Mouse (Mus musculus) hindbrain, embryonic 16.5 days (tissue): Measurements from ENCODE around the gene Sox5. TPM values are rescaled to one million over a fixed set of nuclear protein-coding genes. Genes with fewer than 3 reads are reported as not detected.

ENCODE experiments used
- ATAC-seq: fragments of 200-750 bp; cut with Nextera tagmentation; 2 replicates; pipeline ENCODE4 v1.8.0; 2017; ENCODE audit warnings: moderate TSS enrichment, moderate library complexity
- H3K27ac ChIP-seq: fragments of 300-500 bp; sonication (generic); 2 replicates; pipeline ENCODE4 v1.5.1; 2014; ENCODE audit warnings: low read depth, mild to moderate bottlenecking, control low read depth, low read length, moderate library complexity
- H3K27me3 ChIP-seq: fragments of 300-500 bp; sonication (generic); replicated peaks from 2 replicates; pipeline ENCODE4 v1.6.1; 2014; ENCODE audit warnings: low read length; ENCODE audit not compliant: control insufficient read depth, insufficient read depth
- H3K36me3 ChIP-seq: fragments of 300-500 bp; sonication (generic); 2 replicates; pipeline ENCODE4 v1.6.1; 2014; ENCODE audit warnings: mild to moderate bottlenecking, low read length, moderate library complexity, mixed read lengths; ENCODE audit not compliant: control insufficient read depth, insufficient read depth
- H3K4me1 ChIP-seq: fragments of 300-500 bp; sonication (generic); 2 replicates; pipeline ENCODE4 v1.6.1; 2014; ENCODE audit warnings: low read depth, low read length; ENCODE audit not compliant: control insufficient read depth, insufficient read depth
- H3K4me2 ChIP-seq: fragments of 300-500 bp; sonication (generic); 2 replicates; pipeline ENCODE4 v1.6.1; 2014; ENCODE audit warnings: mild to moderate bottlenecking, low read length, control low read depth, moderate library complexity
- H3K4me3 ChIP-seq: fragments of 300-500 bp; sonication (generic); 2 replicates; pipeline ENCODE4 v1.5.1; 2014; ENCODE audit warnings: mild to moderate bottlenecking, low read length, control low read depth, moderate library complexity
- H3K9ac ChIP-seq: fragments of 300-500 bp; sonication (generic); 2 replicates; pipeline ENCODE4 v1.6.1; 2014; ENCODE audit warnings: low read depth, mild to moderate bottlenecking, control low read depth, low read length, moderate library complexity
- H3K9me3 ChIP-seq: fragments of 300-500 bp; sonication (generic); 2 replicates; pipeline ENCODE4 v1.6.1; 2014; ENCODE audit warnings: mild to moderate bottlenecking, low read length, moderate library complexity; ENCODE audit not compliant: control insufficient read depth
- WGBS: fragments of 180-500 bp; shearing (Covaris S2); extraction: QIAGEN DNeasy Blood & Tissue Kit; methylation state at CpG from one replicate; pipeline ENCODE4 v1.1.7; 2014; 5-methylcytosine and 5-hydroxymethylcytosine counted together
- polyA plus RNA-seq: library from polyadenylated mRNA; unstranded; fragments of >200 nt; fragmentation: Nextera tagmentation; extraction: Ambion mirVana; gene quantifications from 2 replicates; pipeline ENCODE4 v1.2.1, GENCODE M21; 2015

The Sox5 gene
- polyA plus RNA-seq, 1 experiment from 2014 or later: 40.7 TPM

GRCm38 (mm10) chr6:144264320-144264915, 517.4 kb downstream of the Sox5 start:
- Histone ChIP-seq H3K9ac (no peak overlapping the region), H3K4me2 (peak overlapping the region; percentile 18; the same call in 1 of the 2 replicates), H3K4me1 (peaks cover 6% of the 10 kb centered on the region), H3K36me3 (no peaks in the 10 kb centered on the region), H3K4me3 (no peak overlapping the region), H3K27me3 (no peaks in the 10 kb centered on the region), H3K27ac (no peak overlapping the region), H3K9me3 (no peaks in the 10 kb centered on the region)
- ATAC-seq: no peak
- WGBS: 29% methylated on average over 16 of the region's 16 CpGs

DNA sequence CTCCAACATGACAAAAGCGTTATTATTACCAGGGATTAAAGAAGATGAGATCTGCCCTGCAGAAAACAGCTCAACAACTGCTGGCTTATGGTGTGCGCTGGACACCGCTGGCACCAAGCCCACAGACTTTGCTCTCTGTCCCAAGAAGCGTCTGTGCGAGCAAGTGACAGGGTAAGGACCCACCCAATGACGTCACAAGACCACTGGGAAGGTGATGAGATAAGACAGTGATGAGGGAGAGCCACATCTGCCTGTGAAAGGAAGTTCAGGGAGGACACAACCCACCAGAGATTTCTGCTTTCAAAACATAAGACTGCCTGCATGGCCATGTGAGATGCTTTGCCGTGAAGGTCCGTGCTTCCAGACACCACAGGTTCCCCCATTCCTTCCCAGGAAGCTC, 525.3 kb downstream of the Sox5 start:
- Histone ChIP-seq H3K36me3 (no peaks in the 10 kb centered on the region), H3K27me3 (no peaks in the 10 kb centered on the region), H3K9me3 (no peaks in the 10 kb centered on the region), H3K27ac (no peak overlapping the region), H3K4me3 (no peak overlapping the region), H3K4me2 (no peak overlapping the region), H3K4me1 (peaks cover 2% of the 10 kb centered on the region; the same call in 1 of the 2 replicates), H3K9ac (no peak overlapping the region)
- WGBS: 66% methylated on average over 8 of the region's 8 CpGs
- ATAC-seq: no peak

DNA sequence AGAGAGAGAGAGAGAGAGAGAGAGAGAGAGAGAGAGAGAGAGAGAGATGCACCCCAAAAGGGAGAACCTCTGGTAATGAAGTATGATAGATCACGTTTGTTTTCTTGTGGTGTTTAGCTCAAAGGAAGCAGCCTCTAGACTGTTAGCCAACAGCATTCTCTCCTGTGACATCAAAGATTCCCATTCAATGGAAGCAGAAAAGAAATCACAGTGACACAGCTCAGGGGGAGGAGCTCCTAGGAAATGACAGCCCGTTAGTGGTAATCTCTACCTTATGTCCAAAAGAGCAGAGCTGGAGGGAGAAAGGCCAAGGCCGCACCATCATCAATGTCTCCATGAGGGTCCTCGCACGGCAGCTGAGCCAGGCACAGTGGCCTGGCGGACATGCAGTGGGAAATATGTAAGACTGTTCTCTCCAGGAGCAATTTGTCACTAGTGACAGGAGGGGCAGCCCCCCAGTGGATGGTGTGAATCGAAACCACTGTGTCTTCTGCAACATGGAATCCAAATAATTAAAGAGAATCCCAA, 529.5 kb downstream of the Sox5 start:
- no peak overlapping the region for H3K27ac ChIP-seq
- no peak; the same call in 1 of the 2 replicates for ATAC-seq
- H3K9me3 ChIP-seq: no peaks in the 10 kb centered on the region
- H3K27me3 ChIP-seq: no peaks in the 10 kb centered on the region
- H3K4me3 ChIP-seq: no peak overlapping the region
- H3K4me2 ChIP-seq: no peak overlapping the region
- H3K4me1 ChIP-seq: peaks cover 5% of the 10 kb centered on the region
- 20% methylated on average over 7 of the region's 7 CpGs for WGBS
- H3K36me3 ChIP-seq: no peaks in the 10 kb centered on the region
- no peak overlapping the region for H3K9ac ChIP-seq

DNA sequence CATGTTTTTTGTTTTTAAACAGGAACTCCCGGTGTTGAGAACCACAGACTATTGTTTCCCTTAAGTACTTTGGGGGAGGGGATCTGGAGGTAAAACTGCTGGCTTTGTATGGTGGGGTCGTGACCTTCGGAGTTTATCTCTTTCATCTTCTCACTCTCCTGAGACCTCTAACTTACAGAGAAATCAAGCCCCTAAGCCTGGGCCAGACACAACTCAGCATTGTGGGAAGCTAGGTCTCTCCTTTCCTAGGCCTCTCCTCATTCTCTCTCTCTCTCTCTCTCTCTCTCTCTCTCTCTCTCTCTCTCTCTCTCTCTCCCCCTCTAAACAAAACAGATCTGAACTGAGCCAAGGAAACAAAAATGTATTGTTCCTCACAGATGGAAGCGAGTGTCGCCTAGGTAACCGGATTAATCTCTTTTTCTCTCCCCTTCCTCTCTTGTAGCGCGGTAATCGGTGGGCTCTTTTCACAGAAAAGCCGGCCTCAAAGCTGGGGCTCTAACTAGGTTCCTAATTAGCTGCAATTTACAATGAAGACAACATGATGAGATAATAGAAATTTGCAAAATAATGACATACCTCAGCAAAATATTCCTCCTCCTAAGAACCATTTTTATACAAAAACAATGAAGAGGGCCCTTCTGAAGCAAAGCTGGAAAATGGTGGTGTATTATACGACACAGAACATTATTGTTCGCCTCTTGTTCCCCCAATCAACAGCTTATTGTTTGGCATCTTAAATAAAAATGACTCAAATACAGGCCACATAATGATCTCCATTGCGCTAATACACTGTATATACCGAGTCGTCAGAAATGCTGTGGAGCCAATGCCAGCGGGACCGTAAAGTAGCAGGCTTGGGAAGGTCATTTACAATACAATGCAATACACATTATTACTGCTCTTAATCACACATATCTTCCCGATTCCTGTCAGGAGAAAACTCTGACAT, 530.3 kb downstream of the Sox5 start:
- peak; percentile 70 for ATAC-seq
- H3K4me2 ChIP-seq: no peak overlapping the region
- no peaks in the 10 kb centered on the region for H3K27me3 ChIP-seq
- no peaks in the 10 kb centered on the region for H3K9me3 ChIP-seq
- H3K4me3 ChIP-seq: no peak overlapping the region
- no peaks in the 10 kb centered on the region for H3K36me3 ChIP-seq
- WGBS: 17% methylated on average over 18 of the region's 18 CpGs
- peaks cover 5% of the 10 kb centered on the region for H3K4me1 ChIP-seq
- no peak overlapping the region; the same call in 1 of the 2 replicates for H3K27ac ChIP-seq
- H3K9ac ChIP-seq: no peak overlapping the region

- 34% methylated on average over 6 of the region's 6 CpGs for WGBS
- Histone ChIP-seq H3K36me3 (no peaks in the 10 kb centered on the region), H3K4me3 (no peak overlapping the region), H3K9ac (no peak overlapping the region), H3K27me3 (no peaks in the 10 kb centered on the region), H3K27ac (no peak overlapping the region), H3K9me3 (no peaks in the 10 kb centered on the region), H3K4me2 (no peak overlapping the region), H3K4me1 (peaks cover 3% of the 10 kb centered on the region; the same call in 1 of the 2 replicates)
- ATAC-seq: no peak
Observed at GRCm38 (mm10) chr6:144250625-144251181, 531.1 kb downstream of the Sox5 start.

DNA sequence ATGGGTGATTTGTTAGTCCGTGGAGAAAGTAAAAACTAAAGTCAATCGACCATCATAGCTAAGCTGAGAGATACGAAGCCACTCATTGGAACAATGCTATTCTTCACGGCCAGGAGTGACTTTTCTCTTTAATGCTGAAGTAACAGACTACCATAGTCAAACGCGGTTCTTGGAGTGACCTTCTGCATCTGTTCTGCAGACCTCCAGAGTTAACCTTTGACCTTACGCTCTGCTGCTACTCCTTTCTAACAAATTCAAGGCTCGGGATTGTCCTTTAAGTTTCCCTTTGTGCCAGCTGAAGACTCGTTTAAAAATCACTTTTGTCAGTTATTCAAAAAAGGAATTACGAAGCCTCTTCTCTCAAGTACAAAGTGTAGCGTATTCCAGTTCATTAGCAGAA, 545.2 kb downstream of the Sox5 start:
- no peak overlapping the region for H3K4me2 ChIP-seq
- H3K9ac ChIP-seq: no peak overlapping the region
- H3K9me3 ChIP-seq: no peaks in the 10 kb centered on the region
- H3K27ac ChIP-seq: no peak overlapping the region
- H3K4me3 ChIP-seq: no peak overlapping the region
- H3K27me3 ChIP-seq: no peaks in the 10 kb centered on the region
- ATAC-seq: no peak
- 57% methylated on average over 11 of the region's 11 CpGs for WGBS
- H3K36me3 ChIP-seq: no peaks in the 10 kb centered on the region
- no peaks in the 10 kb centered on the region for H3K4me1 ChIP-seq

DNA sequence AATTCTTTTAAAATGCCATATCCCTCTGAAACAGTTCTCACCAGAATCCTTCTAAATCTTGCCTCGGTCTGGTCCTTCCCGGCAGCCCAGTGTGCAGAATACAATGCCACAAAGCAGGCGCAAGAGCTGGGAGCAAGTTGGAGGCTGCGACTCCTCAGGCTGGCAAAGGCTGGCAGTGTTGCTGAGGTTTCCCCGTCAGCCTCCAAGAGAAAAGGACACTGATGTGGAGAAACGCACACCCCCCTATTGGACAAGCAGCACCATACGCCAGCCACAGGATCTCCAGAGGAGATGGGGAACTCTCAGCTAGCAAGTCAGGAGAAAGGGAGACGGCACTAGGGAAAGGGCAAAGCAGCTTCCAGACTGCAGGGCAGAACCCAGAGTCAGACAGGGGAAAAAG, 577.8 kb downstream of the Sox5 start:
- 22% methylated on average over 8 of the region's 8 CpGs for WGBS
- peak overlapping the region; percentile 36 for H3K4me2 ChIP-seq
- ATAC-seq: peak; percentile 81
- H3K9ac ChIP-seq: no peak overlapping the region
- H3K4me1 ChIP-seq: peaks cover 6% of the 10 kb centered on the region
- no peaks in the 10 kb centered on the region for H3K9me3 ChIP-seq
- no peak overlapping the region for H3K27ac ChIP-seq
- H3K4me3 ChIP-seq: peak overlapping the region; percentile 0; the same call in 1 of the 2 replicates
- no peaks in the 10 kb centered on the region for H3K36me3 ChIP-seq
- H3K27me3 ChIP-seq: no peaks in the 10 kb centered on the region

DNA sequence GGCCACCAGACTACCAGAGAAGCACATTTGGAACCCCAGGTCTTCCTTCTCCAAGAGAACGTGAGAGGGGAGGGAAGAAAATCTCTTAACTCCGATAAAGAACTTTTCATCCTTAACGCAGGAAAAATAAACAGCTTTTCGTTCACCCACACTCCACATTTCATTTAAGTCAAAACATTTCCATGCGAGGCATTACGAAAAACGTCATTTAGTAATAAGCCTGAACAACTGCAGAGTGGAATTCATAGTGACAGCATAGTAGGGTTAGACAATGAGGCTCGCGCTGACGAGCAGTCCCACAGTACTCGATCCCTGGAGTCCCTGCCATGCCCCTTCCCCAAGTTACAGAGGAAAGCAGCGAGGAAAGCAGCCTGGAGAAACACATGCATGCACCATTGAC, 578.8 kb downstream of the Sox5 start:
- no peak overlapping the region for H3K27ac ChIP-seq
- H3K4me3 ChIP-seq: peak overlapping the region; percentile 9; the same call in 1 of the 2 replicates
- H3K9me3 ChIP-seq: no peaks in the 10 kb centered on the region
- H3K9ac ChIP-seq: no peak overlapping the region
- WGBS: 40% methylated on average over 12 of the region's 12 CpGs
- no peaks in the 10 kb centered on the region for H3K27me3 ChIP-seq
- H3K4me2 ChIP-seq: peak overlapping the region; percentile 36
- ATAC-seq: no peak
- H3K4me1 ChIP-seq: peaks cover 6% of the 10 kb centered on the region
- no peaks in the 10 kb centered on the region for H3K36me3 ChIP-seq
